Mouse (Mus musculus): ENCODE measurements at regions not wholly inside any gene's neighbourhood (a gene's known extent, or its start where the extent isn't known, plus 50 kb on each side); places are given as distances from the start of the nearest gene placed in this dataset.

- Histone ChIP-seq H3K4me1 (ENCODE audit: control insufficient read depth, insufficient read depth, low read length) (no peaks in the 10 kb centered on the region), H3K4me3 (ENCODE audit: insufficient read depth, low read depth, low read length) (no peak overlapping the region), H3K27ac (ENCODE audit: insufficient read depth, low read depth, low read length) (no peak overlapping the region)
- 92% methylated on average over 14 of the region's 14 CpGs for WGBS
- no peak for TF ChIP-seq POLR2A (IDR thresholded peaks at IDR 0.05; ENCODE audit: insufficient read depth, low read depth, low read length)
- TF ChIP-seq CTCF (IDR thresholded peaks at IDR 0.05; ENCODE audit: insufficient read depth, low read depth, low read length): no peak
Measured at GRCm38 (mm10) chr3:31423517-31423916, 113.3 kb upstream of the Slc7a14 start.

GRCm38 (mm10) chr3:31408802-31409201, 98.6 kb upstream of the Slc7a14 start:
- no peak for TF ChIP-seq POLR2A (IDR thresholded peaks at IDR 0.05; ENCODE audit: insufficient read depth, low read depth, low read length)
- no peak for TF ChIP-seq CTCF (IDR thresholded peaks at IDR 0.05; ENCODE audit: insufficient read depth, low read depth, low read length)
- 90% methylated on average over 4 of the region's 4 CpGs for WGBS
- no peak overlapping the region for H3K27ac ChIP-seq (ENCODE audit: insufficient read depth, low read depth, low read length)

GRCm38 (mm10) chr3:31405880-31406279, 95.7 kb upstream of the Slc7a14 start:
- H3K27ac ChIP-seq (ENCODE audit: insufficient read depth, low read depth, low read length): no peak overlapping the region
- H3K4me3 ChIP-seq (ENCODE audit: insufficient read depth, low read depth, low read length): no peak overlapping the region
- TF ChIP-seq CTCF (IDR thresholded peaks at IDR 0.05; ENCODE audit: insufficient read depth, low read depth, low read length): no peak
- TF ChIP-seq POLR2A (IDR thresholded peaks at IDR 0.05; ENCODE audit: insufficient read depth, low read depth, low read length): no peak
- H3K4me1 ChIP-seq (ENCODE audit: control insufficient read depth, insufficient read depth, low read length): no peaks in the 10 kb centered on the region
- 70% methylated on average over 1 of the region's 1 CpGs for WGBS

More at GRCm38 (mm10) chr3:31408802-31409201, 98.6 kb upstream of the Slc7a14 start:
- Histone ChIP-seq H3K4me3 (ENCODE audit: insufficient read depth, low read depth, low read length) (no peak overlapping the region), H3K4me1 (ENCODE audit: control insufficient read depth, insufficient read depth, low read length) (no peaks in the 10 kb centered on the region)

GRCm38 (mm10) chr3:31399136-31399535, 89.0 kb upstream of the Slc7a14 start:
- H3K4me3 ChIP-seq (ENCODE audit: insufficient read depth, low read depth, low read length): no peak overlapping the region
- 74% methylated on average over 2 of the region's 2 CpGs for WGBS
- no peaks in the 10 kb centered on the region for H3K4me1 ChIP-seq (ENCODE audit: control insufficient read depth, insufficient read depth, low read length)
- TF ChIP-seq CTCF (IDR thresholded peaks at IDR 0.05; ENCODE audit: insufficient read depth, low read depth, low read length): no peak
- no peak for TF ChIP-seq POLR2A (IDR thresholded peaks at IDR 0.05; ENCODE audit: insufficient read depth, low read depth, low read length)
- H3K27ac ChIP-seq (ENCODE audit: insufficient read depth, low read depth, low read length): no peak overlapping the region

GRCm38 (mm10) chr3:31394533-31394932, 84.4 kb upstream of the Slc7a14 start:
- Histone ChIP-seq H3K27ac (ENCODE audit: insufficient read depth, low read depth, low read length) (no peak overlapping the region), H3K4me3 (ENCODE audit: insufficient read depth, low read depth, low read length) (no peak overlapping the region), H3K4me1 (ENCODE audit: control insufficient read depth, insufficient read depth, low read length) (no peaks in the 10 kb centered on the region)
- WGBS: 73% methylated on average over 4 of the region's 4 CpGs
- no peak for TF ChIP-seq POLR2A (IDR thresholded peaks at IDR 0.05; ENCODE audit: insufficient read depth, low read depth, low read length)
- TF ChIP-seq CTCF (IDR thresholded peaks at IDR 0.05; ENCODE audit: insufficient read depth, low read depth, low read length): no peak

- no peak overlapping the region for H3K27ac ChIP-seq (ENCODE audit: insufficient read depth, low read depth, low read length)
- 69% methylated on average over 2 of the region's 2 CpGs for WGBS
- no peak overlapping the region for H3K4me3 ChIP-seq (ENCODE audit: insufficient read depth, low read depth, low read length)
- no peaks in the 10 kb centered on the region for H3K4me1 ChIP-seq (ENCODE audit: control insufficient read depth, insufficient read depth, low read length)
- TF ChIP-seq POLR2A (IDR thresholded peaks at IDR 0.05; ENCODE audit: insufficient read depth, low read depth, low read length) (no peak), CTCF (IDR thresholded peaks at IDR 0.05; ENCODE audit: insufficient read depth, low read depth, low read length) (no peak)
Measured at GRCm38 (mm10) chr3:31389955-31390354, 79.8 kb upstream of the Slc7a14 start.

- Histone ChIP-seq H3K4me3 (ENCODE audit: insufficient read depth, low read depth, low read length) (no peak overlapping the region), H3K27ac (ENCODE audit: insufficient read depth, low read depth, low read length) (no peak overlapping the region), H3K4me1 (ENCODE audit: control insufficient read depth, insufficient read depth, low read length) (no peaks in the 10 kb centered on the region)
- TF ChIP-seq POLR2A (IDR thresholded peaks at IDR 0.05; ENCODE audit: insufficient read depth, low read depth, low read length) (no peak), CTCF (IDR thresholded peaks at IDR 0.05; ENCODE audit: insufficient read depth, low read depth, low read length) (no peak)
- WGBS: 75% methylated on average over 3 of the region's 3 CpGs
Measured at GRCm38 (mm10) chr3:31375678-31376077, 65.5 kb upstream of the Slc7a14 start.

GRCm38 (mm10) chr3:31374061-31374460, 63.9 kb upstream of the Slc7a14 start:
- H3K4me3 ChIP-seq (ENCODE audit: insufficient read depth, low read depth, low read length): no peak overlapping the region
- TF ChIP-seq POLR2A (IDR thresholded peaks at IDR 0.05; ENCODE audit: insufficient read depth, low read depth, low read length) (no peak), CTCF (IDR thresholded peaks at IDR 0.05; ENCODE audit: insufficient read depth, low read depth, low read length) (no peak)
- no peaks in the 10 kb centered on the region for H3K4me1 ChIP-seq (ENCODE audit: control insufficient read depth, insufficient read depth, low read length)
- no peak overlapping the region for H3K27ac ChIP-seq (ENCODE audit: insufficient read depth, low read depth, low read length)

- no peaks in the 10 kb centered on the region for H3K4me1 ChIP-seq (ENCODE audit: control insufficient read depth, insufficient read depth, low read length)
- 80% methylated on average over 2 of the region's 2 CpGs for WGBS
- H3K4me3 ChIP-seq (ENCODE audit: insufficient read depth, low read depth, low read length): no peak overlapping the region
- no peak overlapping the region for H3K27ac ChIP-seq (ENCODE audit: insufficient read depth, low read depth, low read length)
- TF ChIP-seq CTCF (IDR thresholded peaks at IDR 0.05; ENCODE audit: insufficient read depth, low read depth, low read length) (no peak), POLR2A (IDR thresholded peaks at IDR 0.05; ENCODE audit: insufficient read depth, low read depth, low read length) (no peak)
Measured at GRCm38 (mm10) chr3:31368259-31368658, 58.1 kb upstream of the Slc7a14 start.
